Mouse (Mus musculus) heart, postnatal 0 days (tissue): ENCODE measurements at regions not wholly inside any gene's neighbourhood (a gene's known extent, or its start where the extent isn't known, plus 50 kb on each side); places are given as distances from the start of the nearest gene placed in this dataset.

Experiments
- CTCF ChIP-seq: IDR thresholded peaks from 2 replicates; pipeline ENCODE4 v1.5.1; 2016; ENCODE audit warnings: antibody characterized with exemption, control low read depth, low read depth
- EP300 ChIP-seq: IDR thresholded peaks from 2 replicates; pipeline ENCODE4 v1.6.1; 2016; ENCODE audit warnings: antibody characterized with exemption, low read depth

GRCm38 (mm10) chr6:5634222-5634621 is 91.2 kb upstream of the Dync1i1 start:
- TF ChIP-seq EP300 = no peak
- no peak for TF ChIP-seq CTCF
